Mouse (Mus musculus): Measurements from ENCODE around the gene Kcnq1. TPM values are rescaled to one million over a fixed set of nuclear protein-coding genes. Genes with fewer than 3 reads are reported as not detected.

The Kcnq1 gene
- polyA plus RNA-seq, 2 experiments, result 1.5 to 1.7 TPM

- DNase-seq (ENCODE audit: low spot score), result no peak
- no peak for TF ChIP-seq POLR2A (IDR thresholded peaks at IDR 0.05; ENCODE audit: borderline replicate concordance, extremely low read depth, insufficient read depth, insufficient read length)
Observed at GRCm38 (mm10) chr7:143188589-143188988, 82.4 kb downstream of the Kcnq1 start.

GRCm38 (mm10) chr7:143189965-143190722 lies 84.0 kb downstream of the Kcnq1 start:
- Histone ChIP-seq H3K4me1 (ENCODE audit: control insufficient read depth, insufficient read depth, low read length) (peaks cover 5% of the 10 kb centered on the region; the same call in 1 of the 2 replicates), H3K36me3 (ENCODE audit: control insufficient read depth, insufficient read depth, low read length) (no peaks in the 10 kb centered on the region), H3K27ac (replicated peaks; ENCODE audit: low read depth, low read length) (no peak overlapping the region), H3K4me3 (replicated peaks; ENCODE audit: low read length) (no peak overlapping the region), H3K9ac (ENCODE audit: low read depth, low read length, severe bottlenecking) (no peak overlapping the region), H3K27me3 (ENCODE audit: control insufficient read depth, insufficient read depth, low read length) (no peaks in the 10 kb centered on the region), H3K9me3 (ENCODE audit: control insufficient read depth, low read length) (no peaks in the 10 kb centered on the region), H3K4me2 (replicated peaks; ENCODE audit: low read depth, low read length, severe bottlenecking) (no peak overlapping the region)
- no peak for TF ChIP-seq POLR2A (IDR thresholded peaks at IDR 0.05; ENCODE audit: borderline replicate concordance, extremely low read depth, insufficient read depth, insufficient read length)
- ATAC-seq (ENCODE audit: low FRiP score, low read depth) (no peak), DNase-seq (ENCODE audit: low spot score) (no peak)
- 96% methylated on average over 3 of the region's 3 CpGs for WGBS

More at GRCm38 (mm10) chr7:143188589-143188988, 82.4 kb downstream of the Kcnq1 start:
- Histone ChIP-seq H3K4me3 (replicated peaks; ENCODE audit: low read length) (no peak overlapping the region), H3K9ac (ENCODE audit: low read depth, low read length, severe bottlenecking) (no peak overlapping the region), H3K4me2 (replicated peaks; ENCODE audit: low read depth, low read length, severe bottlenecking) (no peak overlapping the region), H3K4me1 (ENCODE audit: control insufficient read depth, insufficient read depth, low read length) (peaks cover 5% of the 10 kb centered on the region; the same call in 1 of the 2 replicates), H3K9me3 (ENCODE audit: control insufficient read depth, low read length) (no peaks in the 10 kb centered on the region), H3K27me3 (ENCODE audit: control insufficient read depth, insufficient read depth, low read length) (no peaks in the 10 kb centered on the region), H3K27ac (replicated peaks; ENCODE audit: low read depth, low read length) (no peak overlapping the region), H3K36me3 (ENCODE audit: control insufficient read depth, insufficient read depth, low read length) (no peaks in the 10 kb centered on the region)
- WGBS, result 89% methylated on average over 2 of the region's 2 CpGs
- ATAC-seq (ENCODE audit: low FRiP score, low read depth), result no peak

- no peak overlapping the region for H3K4me3 ChIP-seq (replicated peaks; ENCODE audit: low read length)
- no peaks in the 10 kb centered on the region for H3K9me3 ChIP-seq (ENCODE audit: control insufficient read depth, low read length)
- H3K4me2 ChIP-seq (replicated peaks; ENCODE audit: low read depth, low read length, severe bottlenecking), result no peak overlapping the region
- no peak overlapping the region for H3K27ac ChIP-seq (replicated peaks; ENCODE audit: low read depth, low read length)
- H3K9ac ChIP-seq (ENCODE audit: low read depth, low read length, severe bottlenecking), result no peak overlapping the region
- no peaks in the 10 kb centered on the region for H3K27me3 ChIP-seq (ENCODE audit: control insufficient read depth, insufficient read depth, low read length)
- DNase-seq (ENCODE audit: low spot score) (no peak), ATAC-seq (ENCODE audit: low FRiP score, low read depth) (no peak)
- 89% methylated on average over 4 of the region's 5 CpGs for WGBS
- no peaks in the 10 kb centered on the region for H3K36me3 ChIP-seq (ENCODE audit: control insufficient read depth, insufficient read depth, low read length)
- TF ChIP-seq POLR2A (IDR thresholded peaks at IDR 0.05; ENCODE audit: borderline replicate concordance, extremely low read depth, insufficient read depth, insufficient read length), result no peak
- H3K4me1 ChIP-seq (ENCODE audit: control insufficient read depth, insufficient read depth, low read length), result peaks cover 5% of the 10 kb centered on the region; the same call in 1 of the 2 replicates
Observed at GRCm38 (mm10) chr7:143190911-143191310, 84.7 kb downstream of the Kcnq1 start.

GRCm38 (mm10) chr7:143192392-143192791 lies 86.2 kb downstream of the Kcnq1 start:
- H3K36me3 ChIP-seq (ENCODE audit: control insufficient read depth, insufficient read depth, low read length), result no peaks in the 10 kb centered on the region
- no peak for DNase-seq (ENCODE audit: low spot score)
- no peak for TF ChIP-seq POLR2A (IDR thresholded peaks at IDR 0.05; ENCODE audit: borderline replicate concordance, extremely low read depth, insufficient read depth, insufficient read length)

GRCm38 (mm10) chr7:143194064-143194463 lies 87.9 kb downstream of the Kcnq1 start:
- Histone ChIP-seq H3K9ac (ENCODE audit: low read depth, low read length, severe bottlenecking) (no peak overlapping the region), H3K4me3 (replicated peaks; ENCODE audit: low read length) (no peak overlapping the region), H3K4me1 (ENCODE audit: control insufficient read depth, insufficient read depth, low read length) (no peaks in the 10 kb centered on the region), H3K4me2 (replicated peaks; ENCODE audit: low read depth, low read length, severe bottlenecking) (no peak overlapping the region), H3K27ac (replicated peaks; ENCODE audit: low read depth, low read length) (no peak overlapping the region), H3K9me3 (ENCODE audit: control insufficient read depth, low read length) (no peaks in the 10 kb centered on the region), H3K27me3 (ENCODE audit: control insufficient read depth, insufficient read depth, low read length) (no peaks in the 10 kb centered on the region), H3K36me3 (ENCODE audit: control insufficient read depth, insufficient read depth, low read length) (no peaks in the 10 kb centered on the region)
- DNase-seq (ENCODE audit: low spot score) (no peak), ATAC-seq (ENCODE audit: low FRiP score, low read depth) (no peak)
- 92% methylated on average over 7 of the region's 7 CpGs for WGBS
- TF ChIP-seq POLR2A (IDR thresholded peaks at IDR 0.05; ENCODE audit: borderline replicate concordance, extremely low read depth, insufficient read depth, insufficient read length), result no peak

More at GRCm38 (mm10) chr7:143192392-143192791, 86.2 kb downstream of the Kcnq1 start:
- H3K4me2 ChIP-seq (replicated peaks; ENCODE audit: low read depth, low read length, severe bottlenecking), result no peak overlapping the region
- H3K4me1 ChIP-seq (ENCODE audit: control insufficient read depth, insufficient read depth, low read length), result peaks cover 3% of the 10 kb centered on the region; the same call in 1 of the 2 replicates
- H3K27me3 ChIP-seq (ENCODE audit: control insufficient read depth, insufficient read depth, low read length), result no peaks in the 10 kb centered on the region
- H3K4me3 ChIP-seq (replicated peaks; ENCODE audit: low read length), result no peak overlapping the region
- H3K9ac ChIP-seq (ENCODE audit: low read depth, low read length, severe bottlenecking), result no peak overlapping the region
- ATAC-seq (ENCODE audit: low FRiP score, low read depth), result no peak
- WGBS, result 87% methylated on average over 7 of the region's 7 CpGs
- no peaks in the 10 kb centered on the region for H3K9me3 ChIP-seq (ENCODE audit: control insufficient read depth, low read length)
- no peak overlapping the region for H3K27ac ChIP-seq (replicated peaks; ENCODE audit: low read depth, low read length)
